Mouse (Mus musculus) erythroid progenitor cell, adult 5-6 weeks (primary cell): ENCODE data around the gene Slc35f2. TPM values are rescaled to one million over a fixed set of nuclear protein-coding genes. Genes with fewer than 3 reads are reported as not detected.

Experiments
- ATAC-seq: replicated peaks from 2 replicates; pipeline ENCODE4 v1.8.0; 2016; ENCODE audit warnings: moderate number of reproducible peaks, mild to moderate bottlenecking, moderate TSS enrichment, inconsistent platforms; ENCODE audit not compliant: poor library complexity, low FRiP score, severe bottlenecking
- total RNA-seq, 2 experiments: library from RNA; stranded (forward) in 1 of 2; stranded (reverse) in 1 of 2; fragments of 150-400 nt in 1 of 2; fragments of 186-747, 209-891 nt in 1 of 2; gene quantifications; 2 replicates each; pipeline versions ENCODE4 v1.2.3 to v1.2.4; 2015 to 2017; ENCODE audit warnings: low replicate concordance in 2 of 2

Gene Slc35f2
- not detected in 2 replicates for total RNA-seq (2015; ENCODE audit: low replicate concordance)
- total RNA-seq (2017; ENCODE audit: low replicate concordance), result not detected in 2 replicates

- no peak for ATAC-seq
Measured at GRCm38 (mm10) chr9:53771344-53772021, at the start of gene Slc35f2. Slc35f2 (plus strand) TSS chr9:53771538.

GRCm38 (mm10) chr9:53740829-53741404, 30.4 kb upstream of the Slc35f2 start:
- no peak for ATAC-seq

- no peak for ATAC-seq
Measured at GRCm38 (mm10) chr9:53750411-53750810, 20.9 kb upstream of the Slc35f2 start.

GRCm38 (mm10) chr9:53750899-53751298, 20.4 kb upstream of the Slc35f2 start:
- ATAC-seq, result no peak

GRCm38 (mm10) chr9:53754801-53755200, 16.5 kb upstream of the Slc35f2 start:
- no peak for ATAC-seq

GRCm38 (mm10) chr9:53758142-53758541, 13.2 kb upstream of the Slc35f2 start:
- no peak for ATAC-seq

- ATAC-seq, result no peak
Measured at GRCm38 (mm10) chr9:53764697-53765096, 6.6 kb upstream of the Slc35f2 start.

GRCm38 (mm10) chr9:53768486-53768885, 2.9 kb upstream of the Slc35f2 start:
- ATAC-seq, result no peak

- ATAC-seq, result no peak
Measured at GRCm38 (mm10) chr9:53770771-53771343, 481 bp upstream of the Slc35f2 start.

GRCm38 (mm10) chr9:53772121-53772561, 803 bp downstream of the Slc35f2 start:
- ATAC-seq, result no peak

GRCm38 (mm10) chr9:53775511-53775910, 4.2 kb downstream of the Slc35f2 start:
- ATAC-seq, result no peak

GRCm38 (mm10) chr9:53786561-53787407, 15.4 kb downstream of the Slc35f2 start:
- no peak for ATAC-seq

- no peak for ATAC-seq
Measured at GRCm38 (mm10) chr9:53793830-53794330, 22.5 kb downstream of the Slc35f2 start.

GRCm38 (mm10) chr9:53794490-53794889, 23.2 kb downstream of the Slc35f2 start:
- no peak for ATAC-seq

GRCm38 (mm10) chr9:53795351-53795750, 24.0 kb downstream of the Slc35f2 start:
- ATAC-seq, result no peak

- no peak for ATAC-seq
Measured at GRCm38 (mm10) chr9:53796386-53796785, 25.0 kb downstream of the Slc35f2 start.

- ATAC-seq, result no peak
Measured at GRCm38 (mm10) chr9:53797141-53797540, 25.8 kb downstream of the Slc35f2 start.

- no peak for ATAC-seq
Measured at GRCm38 (mm10) chr9:53802921-53803320, 31.6 kb downstream of the Slc35f2 start.

GRCm38 (mm10) chr9:53806496-53807086, 35.3 kb downstream of the Slc35f2 start:
- no peak for ATAC-seq

GRCm38 (mm10) chr9:53813418-53813817, 42.1 kb downstream of the Slc35f2 start:
- ATAC-seq, result no peak
